Mouse (Mus musculus) CH12.LX (cell line): ENCODE measurements at regions not wholly inside any gene's neighbourhood (a gene's known extent, or its start where the extent isn't known, plus 50 kb on each side); places are given as distances from the start of the nearest gene placed in this dataset.
"Not testable (repeated sequence)": the region's sequence is repeated elsewhere in the genome, so short reads cannot be mapped to it uniquely, and the experiment has no call there.

ENCODE experiments used
- CHD1 ChIP-seq: IDR thresholded peaks from 2 replicates; pipeline ENCODE4 v1.6.1; 2012; ENCODE audit warnings: low read depth, low read length, improper control_type of control experiment, inconsistent platforms
- CTCF ChIP-seq, 2 experiments: IDR thresholded peaks in 1 of 2; conservative IDR thresholded peaks in 1 of 2; 2 replicates each; pipeline ENCODE4 v1.5.1; 2011 to 2012; ENCODE audit warnings: low read depth in 2 of 2, low read length in 2 of 2, improper control_type of control experiment in 1 of 2, inconsistent platforms in 1 of 2, mild to moderate bottlenecking in 1 of 2, moderate library complexity in 1 of 2
- HCFC1 ChIP-seq: IDR thresholded peaks from 2 replicates; pipeline ENCODE4 v1.6.1; 2012; ENCODE audit warnings: low read depth, mild to moderate bottlenecking, inconsistent platforms, low read length, improper control_type of control experiment
- POLR2A ChIP-seq: IDR thresholded peaks from 2 replicates; pipeline ENCODE4 v1.6.1; 2011; ENCODE audit warnings: low read depth, mild to moderate bottlenecking, improper control_type of control experiment, low read length
- RAD21 ChIP-seq: IDR thresholded peaks from 2 replicates; pipeline ENCODE4 v1.6.1; 2011; ENCODE audit warnings: low read depth, mild to moderate bottlenecking, low read length, improper control_type of control experiment, moderate library complexity
- TCF12 ChIP-seq: IDR thresholded peaks from 2 replicates; pipeline ENCODE4 v1.6.1; 2014; ENCODE audit warnings: low read depth, mild to moderate bottlenecking, inconsistent platforms, low read length, improper control_type of control experiment
- ZC3H11A ChIP-seq: IDR thresholded peaks from 2 replicates; pipeline ENCODE4 v1.6.1; 2012; ENCODE audit warnings: low read depth, mild to moderate bottlenecking, inconsistent platforms, low read length, improper control_type of control experiment
- ZMIZ1 ChIP-seq: IDR thresholded peaks from 2 replicates; pipeline ENCODE4 v1.6.1; 2012; ENCODE audit warnings: low read depth, mild to moderate bottlenecking, inconsistent platforms, low read length, improper control_type of control experiment

- not testable (repeated sequence) for TF ChIP-seq TCF12; CTCF (conservative IDR thresholded peaks at IDR 0.05 in 1 of 2, IDR thresholded peaks at IDR 0.05 in 1 of 2; ENCODE audit: low read depth in 2 of 2, low read length in 2 of 2); HCFC1; CHD1; RAD21; ZC3H11A; ZMIZ1; POLR2A
These were observed 2129.0 kb downstream of the Cntnap5b start for GRCm38 (mm10) chr1:101901601-101902000.
